Mouse (Mus musculus) intestine, embryonic 16.5 days (tissue): ENCODE measurements around the gene Pigb. TPM values are rescaled to one million over a fixed set of nuclear protein-coding genes. Genes with fewer than 3 reads are reported as not detected.
A peak's percentile ranks its signal among the peaks of the same experiment; 100 is the strongest.

Source experiments
- ATAC-seq: fragments of 200-750 bp; cut with Nextera tagmentation; 2 replicates; pipeline ENCODE4 v1.8.0; 2017; ENCODE audit warnings: moderate TSS enrichment, moderate library complexity
- H3K27ac ChIP-seq: fragments of 300-500 bp; sonication (generic); 2 replicates; pipeline ENCODE4 v1.5.1; 2014; ENCODE audit warnings: mild to moderate bottlenecking, low read length
- H3K27me3 ChIP-seq: fragments of 300-500 bp; sonication (generic); replicated peaks from 2 replicates; pipeline ENCODE4 v1.6.1; 2014; ENCODE audit warnings: low read length, control low read depth, mixed read lengths; ENCODE audit not compliant: control insufficient read depth, insufficient read depth
- H3K36me3 ChIP-seq: fragments of 300-500 bp; sonication (generic); 2 replicates; pipeline ENCODE4 v1.6.1; 2014; ENCODE audit warnings: low read length, control low read depth; ENCODE audit not compliant: control insufficient read depth, insufficient read depth
- H3K4me1 ChIP-seq: fragments of 300-500 bp; sonication (generic); 2 replicates; pipeline ENCODE4 v1.6.1; 2014; ENCODE audit warnings: low read length, control low read depth, mixed read lengths; ENCODE audit not compliant: control insufficient read depth, insufficient read depth
- H3K4me2 ChIP-seq: fragments of 300-500 bp; sonication (generic); 2 replicates; pipeline ENCODE4 v1.6.1; 2014; ENCODE audit warnings: low read depth, low read length, control low read depth
- H3K4me3 ChIP-seq: fragments of 300-500 bp; sonication (generic); 2 replicates; pipeline ENCODE4 v1.5.1; 2014; ENCODE audit warnings: mild to moderate bottlenecking, low read length
- H3K9ac ChIP-seq: fragments of 300-500 bp; sonication (generic); 2 replicates; pipeline ENCODE4 v1.6.1; 2014; ENCODE audit warnings: low read depth, low read length
- H3K9me3 ChIP-seq: fragments of 300-500 bp; sonication (generic); 2 replicates; pipeline ENCODE4 v1.6.1; 2016; ENCODE audit warnings: low read length, control low read depth; ENCODE audit not compliant: control insufficient read depth
- WGBS: fragments of 180-500 bp; shearing (Covaris S2); extraction: QIAGEN DNeasy Blood & Tissue Kit; methylation state at CpG from one replicate; pipeline ENCODE4 v1.1.7; 2014; 5-methylcytosine and 5-hydroxymethylcytosine counted together
- polyA plus RNA-seq: library from polyadenylated mRNA; unstranded; fragments of >200 nt; fragmentation: Nextera tagmentation; extraction: Ambion mirVana; gene quantifications from 2 replicates; pipeline ENCODE4 v1.2.1, GENCODE M21; 2015

The Pigb gene
- polyA plus RNA-seq, 1 experiment from 2014 or later = 15.2 TPM

DNA sequence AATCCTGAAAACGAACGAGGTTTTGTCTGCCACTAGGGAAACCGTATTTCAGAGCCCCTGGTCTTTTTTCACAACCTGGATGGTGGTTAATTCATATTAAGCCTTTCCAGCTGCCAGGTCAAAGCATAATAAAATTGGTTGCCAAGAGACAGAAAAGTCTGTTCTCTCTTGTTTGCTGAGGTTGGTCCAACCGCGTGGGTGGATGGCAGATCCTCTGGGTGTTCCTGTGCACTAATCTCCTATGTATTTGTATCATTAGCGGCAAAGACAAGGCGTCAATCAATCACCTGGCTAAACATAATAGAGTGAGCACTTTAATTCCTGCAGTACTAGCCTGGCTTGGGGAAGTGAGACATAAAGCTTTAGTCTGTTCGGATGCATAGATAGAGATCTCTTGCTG, 10.4 kb upstream of the Pigb start:
- Histone ChIP-seq H3K27me3 (no peaks in the 10 kb centered on the region), H3K9ac (no peak overlapping the region), H3K36me3 (no peaks in the 10 kb centered on the region), H3K27ac (0 out of 2 replicates have a peak overlapping the region, but pooled peaks have one; percentile 11), H3K4me2 (no peak overlapping the region), H3K9me3 (no peaks in the 10 kb centered on the region), H3K4me3 (no peak overlapping the region), H3K4me1 (0 out of 2 replicates have a peak, but pooled peaks cover 2% of the 10 kb centered on the region)
- 52% methylated on average over 8 of the region's 8 CpGs for WGBS
- ATAC-seq = peak; percentile 31; the same call in 1 of the 2 replicates

DNA sequence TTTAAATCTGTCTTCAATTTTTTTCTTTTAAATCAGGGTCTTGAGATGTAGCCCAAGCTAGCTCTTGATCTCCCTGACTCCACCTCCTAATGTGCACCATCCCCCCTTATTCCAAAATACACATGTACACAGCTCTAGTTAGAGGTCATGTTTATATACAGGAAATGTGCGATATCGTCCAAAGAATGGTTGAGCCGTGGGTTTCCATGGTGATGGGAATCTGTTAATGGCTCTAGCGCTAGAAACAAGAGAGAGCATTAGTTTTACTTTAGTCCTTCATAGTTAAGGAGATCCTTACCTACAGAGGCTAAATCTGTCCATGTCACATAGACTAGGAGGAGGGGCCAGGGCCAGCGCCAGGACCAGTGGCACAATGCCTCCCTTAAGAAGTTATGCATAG, 9.7 kb upstream of the Pigb start:
- Histone ChIP-seq H3K9me3 (no peaks in the 10 kb centered on the region), H3K36me3 (no peaks in the 10 kb centered on the region), H3K27me3 (no peaks in the 10 kb centered on the region), H3K4me2 (no peak overlapping the region), H3K27ac (no peak overlapping the region), H3K4me3 (no peak overlapping the region), H3K9ac (no peak overlapping the region), H3K4me1 (0 out of 2 replicates have a peak, but pooled peaks cover 6% of the 10 kb centered on the region)
- ATAC-seq = no peak
- WGBS = 36% methylated on average over 5 of the region's 5 CpGs

GRCm38 (mm10) chr9:73048927-73049326, 8.7 kb upstream of the Pigb start:
- Histone ChIP-seq H3K27me3 (no peaks in the 10 kb centered on the region), H3K36me3 (no peaks in the 10 kb centered on the region), H3K27ac (no peak overlapping the region), H3K4me3 (no peak overlapping the region), H3K4me2 (no peak overlapping the region), H3K9ac (no peak overlapping the region), H3K4me1 (0 out of 2 replicates have a peak, but pooled peaks cover 7% of the 10 kb centered on the region), H3K9me3 (no peaks in the 10 kb centered on the region)
- WGBS = 29% methylated on average over 4 of the region's 4 CpGs
- no peak for ATAC-seq

DNA sequence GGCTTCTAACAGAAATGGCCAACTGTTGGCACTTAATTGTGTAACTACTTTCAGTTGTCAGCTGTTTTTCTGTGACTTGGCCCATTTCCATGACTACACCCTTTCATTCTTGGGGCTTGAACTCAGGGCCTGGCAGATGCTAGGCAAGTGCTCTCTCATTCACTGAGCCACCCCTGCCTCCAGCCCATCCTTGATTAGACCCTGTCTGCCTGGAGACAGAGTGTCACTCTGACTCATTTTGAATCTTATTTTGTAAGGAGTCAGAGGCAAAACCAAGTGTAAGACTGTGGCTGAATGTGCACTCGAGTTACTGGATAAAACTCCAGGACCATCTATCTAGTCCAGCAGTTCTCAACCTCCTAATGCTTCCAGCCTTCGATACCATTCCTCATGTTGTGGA, 7.7 kb upstream of the Pigb start:
- Histone ChIP-seq H3K36me3 (no peaks in the 10 kb centered on the region), H3K9me3 (no peaks in the 10 kb centered on the region), H3K27ac (no peak overlapping the region), H3K27me3 (no peaks in the 10 kb centered on the region), H3K4me1 (0 out of 2 replicates have a peak, but pooled peaks cover 7% of the 10 kb centered on the region), H3K9ac (no peak overlapping the region), H3K4me2 (no peak overlapping the region), H3K4me3 (no peak overlapping the region)
- no peak for ATAC-seq
- 89% methylated on average over 2 of the region's 2 CpGs for WGBS

DNA sequence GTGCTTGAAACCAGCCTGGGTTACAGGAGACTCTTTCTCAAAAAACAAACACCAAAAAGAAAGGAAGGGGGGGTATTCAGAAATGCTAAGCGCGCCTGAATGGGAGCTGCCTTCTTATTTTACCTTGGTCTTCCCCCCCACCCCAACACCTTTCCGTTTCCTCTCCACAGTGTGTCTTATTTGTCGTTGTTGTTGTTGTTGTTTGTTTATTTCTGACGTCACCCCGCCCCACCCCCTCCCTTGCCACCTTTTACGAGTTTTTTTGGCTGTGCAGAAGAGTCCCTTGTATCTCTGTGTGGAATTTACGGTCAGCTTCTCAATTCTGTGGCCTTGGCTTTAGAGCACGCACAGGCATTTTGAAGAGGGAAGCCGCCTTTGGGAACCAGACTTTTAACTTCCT, 5.5 kb upstream of the Pigb start:
- ATAC-seq = no peak
- Histone ChIP-seq H3K4me2 (peak overlapping the region; percentile 89), H3K27ac (no peak overlapping the region), H3K27me3 (no peaks in the 10 kb centered on the region), H3K4me1 (0 out of 2 replicates have a peak, but pooled peaks cover 7% of the 10 kb centered on the region), H3K36me3 (no peaks in the 10 kb centered on the region), H3K9me3 (no peaks in the 10 kb centered on the region), H3K4me3 (peak overlapping the region; percentile 61), H3K9ac (peak overlapping the region; percentile 75; the same call in 1 of the 2 replicates)
- 71% methylated on average over 10 of the region's 10 CpGs for WGBS

GRCm38 (mm10) chr9:73045204-73045603, 5.0 kb upstream of the Pigb start:
- no peak for ATAC-seq
- H3K4me2 ChIP-seq = peak overlapping the region; percentile 89
- WGBS = 13% methylated on average over 7 of the region's 7 CpGs
- H3K4me3 ChIP-seq = peak overlapping the region; percentile 61
- no peaks in the 10 kb centered on the region for H3K36me3 ChIP-seq
- no peaks in the 10 kb centered on the region for H3K27me3 ChIP-seq
- H3K4me1 ChIP-seq = peaks cover 11% of the 10 kb centered on the region; the same call in 1 of the 2 replicates
- no peak overlapping the region for H3K27ac ChIP-seq
- no peaks in the 10 kb centered on the region for H3K9me3 ChIP-seq
- H3K9ac ChIP-seq = peak overlapping the region; percentile 75

- peak within 1 kb of the TSS; percentile 55; the same call in 1 of the 2 replicates for H3K27ac ChIP-seq
- no peaks in the 10 kb centered on the region for H3K27me3 ChIP-seq
- peak within 1 kb of the TSS; percentile 75 for H3K9ac ChIP-seq
- peak; percentile 74 for ATAC-seq
- 1% methylated on average over 41 of the region's 41 CpGs for WGBS
- H3K4me2 ChIP-seq = peak within 1 kb of the TSS; percentile 89
- H3K4me1 ChIP-seq = peaks cover 13% of the 10 kb centered on the region; the same call in 1 of the 2 replicates
- no peaks in the 10 kb centered on the region for H3K9me3 ChIP-seq
- peak within 1 kb of the TSS; percentile 61 for H3K4me3 ChIP-seq
- H3K36me3 ChIP-seq = no peaks in the 10 kb centered on the region
Measured at GRCm38 (mm10) chr9:73044146-73045079, 4.2 kb upstream of the Pigb start, which contains the start of gene Rab27a. Rab27a (plus strand) TSS chr9:73044854.

DNA sequence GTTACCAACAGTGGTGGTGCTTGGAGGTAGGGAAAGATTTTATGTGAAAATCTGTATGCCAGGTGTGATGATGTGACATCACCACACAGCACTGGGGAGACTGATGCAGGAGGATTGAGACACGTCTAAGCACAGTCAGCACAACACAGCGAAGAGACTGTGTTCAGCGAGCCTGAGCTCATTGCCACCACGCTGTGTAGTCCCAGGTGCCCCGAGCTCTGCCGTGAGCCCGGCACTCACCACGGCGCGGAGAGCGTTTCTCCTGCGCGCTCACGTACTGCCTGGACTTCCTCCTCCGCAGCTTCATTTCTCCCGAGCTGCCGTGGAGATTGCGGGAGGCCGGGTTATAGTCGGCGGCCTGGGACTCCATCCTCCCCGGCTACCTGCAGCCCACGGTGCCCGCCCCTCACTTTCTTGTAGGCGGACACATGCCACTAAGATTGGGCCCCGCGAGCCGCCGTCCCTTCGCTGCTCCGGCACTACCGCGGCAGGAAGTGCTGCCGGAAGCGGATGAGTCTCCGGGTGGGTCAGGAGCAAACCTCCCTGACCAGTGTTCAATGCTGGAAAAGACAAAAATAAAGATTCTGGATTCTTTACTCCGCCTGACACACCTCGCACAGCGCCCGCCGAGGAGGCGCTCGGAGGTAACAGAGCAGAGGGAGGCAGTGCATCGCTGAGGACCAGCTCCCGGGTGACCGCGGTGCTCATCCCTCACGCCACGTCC, 794 bp downstream of the Pigb start:
- peak overlapping the region; percentile 77 for H3K27ac ChIP-seq
- H3K4me3 ChIP-seq = peak overlapping the region; percentile 92
- H3K36me3 ChIP-seq = no peaks in the 10 kb centered on the region
- ATAC-seq = peak; percentile 91
- peak overlapping the region; percentile 90 for H3K9ac ChIP-seq
- H3K27me3 ChIP-seq = no peaks in the 10 kb centered on the region
- under 1% methylated on average over 49 of the region's 49 CpGs for WGBS
- H3K9me3 ChIP-seq = no peaks in the 10 kb centered on the region
- H3K4me2 ChIP-seq = peak overlapping the region; percentile 79
- H3K4me1 ChIP-seq = peaks cover 11% of the 10 kb centered on the region; the same call in 1 of the 2 replicates

- Histone ChIP-seq H3K9ac (no peak overlapping the region), H3K36me3 (0 out of 2 replicates have a peak, but pooled peaks cover 3% of the 10 kb centered on the region), H3K27me3 (no peaks in the 10 kb centered on the region), H3K4me2 (no peak overlapping the region), H3K9me3 (no peaks in the 10 kb centered on the region), H3K27ac (no peak overlapping the region), H3K4me1 (no peaks in the 10 kb centered on the region), H3K4me3 (no peak overlapping the region)
- no peak for ATAC-seq
- 91% methylated on average over 1 of the region's 1 CpGs for WGBS
Measured at GRCm38 (mm10) chr9:73033406-73033805, 6.8 kb downstream of the Pigb start.
